Mouse (Mus musculus): ENCODE results near the gene Galk2. TPM values are rescaled to one million over a fixed set of nuclear protein-coding genes. Genes with fewer than 3 reads are reported as not detected.

Gene Galk2
- polyA plus RNA-seq, 1 experiment, result 10.6 TPM

GRCm38 (mm10) chr2:125938993-125939642 is 80.2 kb downstream of the Galk2 start:
- no peak overlapping the region for H3K27ac ChIP-seq (ENCODE audit: control insufficient read depth, insufficient read depth, low read depth, low read length)
- no peaks in the 10 kb centered on the region for H3K27me3 ChIP-seq (ENCODE audit: control insufficient read depth, insufficient read depth, low read length)
- no peaks in the 10 kb centered on the region for H3K4me1 ChIP-seq (ENCODE audit: control insufficient read depth, insufficient read depth, low read length)
- TF ChIP-seq POLR2A (IDR thresholded peaks at IDR 0.05; ENCODE audit: control insufficient read depth, low read depth, low read length) (no peak), CTCF (IDR thresholded peaks at IDR 0.05; ENCODE audit: control insufficient read depth, insufficient read depth, insufficient replicate concordance, low read depth, low read length) (no peak)
- H3K36me3 ChIP-seq (ENCODE audit: control insufficient read depth, insufficient read depth, low read length), result no peaks in the 10 kb centered on the region
- H3K4me3 ChIP-seq (ENCODE audit: control insufficient read depth, low read depth, low read length), result no peak overlapping the region

GRCm38 (mm10) chr2:125941111-125941785 is 82.3 kb downstream of the Galk2 start:
- TF ChIP-seq POLR2A (IDR thresholded peaks at IDR 0.05; ENCODE audit: control insufficient read depth, low read depth, low read length), result no peak
- no peak for TF ChIP-seq CTCF (IDR thresholded peaks at IDR 0.05; ENCODE audit: control insufficient read depth, insufficient read depth, insufficient replicate concordance, low read depth, low read length)
- Histone ChIP-seq H3K27ac (ENCODE audit: control insufficient read depth, insufficient read depth, low read depth, low read length) (no peak overlapping the region), H3K27me3 (ENCODE audit: control insufficient read depth, insufficient read depth, low read length) (no peaks in the 10 kb centered on the region), H3K4me3 (ENCODE audit: control insufficient read depth, low read depth, low read length) (no peak overlapping the region), H3K4me1 (ENCODE audit: control insufficient read depth, insufficient read depth, low read length) (no peaks in the 10 kb centered on the region), H3K36me3 (ENCODE audit: control insufficient read depth, insufficient read depth, low read length) (no peaks in the 10 kb centered on the region)

- Histone ChIP-seq H3K4me1 (ENCODE audit: control insufficient read depth, insufficient read depth, low read length) (no peaks in the 10 kb centered on the region), H3K27me3 (ENCODE audit: control insufficient read depth, insufficient read depth, low read length) (no peaks in the 10 kb centered on the region), H3K4me3 (ENCODE audit: control insufficient read depth, low read depth, low read length) (no peak overlapping the region), H3K27ac (ENCODE audit: control insufficient read depth, insufficient read depth, low read depth, low read length) (no peak overlapping the region), H3K36me3 (ENCODE audit: control insufficient read depth, insufficient read depth, low read length) (no peaks in the 10 kb centered on the region)
- TF ChIP-seq CTCF (IDR thresholded peaks at IDR 0.05; ENCODE audit: control insufficient read depth, insufficient read depth, insufficient replicate concordance, low read depth, low read length), result no peak
- TF ChIP-seq POLR2A (IDR thresholded peaks at IDR 0.05; ENCODE audit: control insufficient read depth, low read depth, low read length), result no peak
Observed at GRCm38 (mm10) chr2:125943301-125943700, 84.4 kb downstream of the Galk2 start.

GRCm38 (mm10) chr2:125948195-125948594 is 89.3 kb downstream of the Galk2 start:
- TF ChIP-seq CTCF (IDR thresholded peaks at IDR 0.05; ENCODE audit: control insufficient read depth, insufficient read depth, insufficient replicate concordance, low read depth, low read length) (no peak), POLR2A (IDR thresholded peaks at IDR 0.05; ENCODE audit: control insufficient read depth, low read depth, low read length) (no peak)
- no peaks in the 10 kb centered on the region for H3K4me1 ChIP-seq (ENCODE audit: control insufficient read depth, insufficient read depth, low read length)

GRCm38 (mm10) chr2:125968811-125969210 is 109.9 kb downstream of the Galk2 start:
- no peak overlapping the region for H3K4me3 ChIP-seq (ENCODE audit: control insufficient read depth, low read depth, low read length)
- no peaks in the 10 kb centered on the region for H3K36me3 ChIP-seq (ENCODE audit: control insufficient read depth, insufficient read depth, low read length)
- no peak overlapping the region for H3K27ac ChIP-seq (ENCODE audit: control insufficient read depth, insufficient read depth, low read depth, low read length)
- TF ChIP-seq CTCF (IDR thresholded peaks at IDR 0.05; ENCODE audit: control insufficient read depth, insufficient read depth, insufficient replicate concordance, low read depth, low read length), result no peak
- TF ChIP-seq POLR2A (IDR thresholded peaks at IDR 0.05; ENCODE audit: control insufficient read depth, low read depth, low read length), result no peak
- H3K27me3 ChIP-seq (ENCODE audit: control insufficient read depth, insufficient read depth, low read length), result no peaks in the 10 kb centered on the region
- H3K4me1 ChIP-seq (ENCODE audit: control insufficient read depth, insufficient read depth, low read length), result no peaks in the 10 kb centered on the region

More at GRCm38 (mm10) chr2:125948195-125948594, 89.3 kb downstream of the Galk2 start:
- no peaks in the 10 kb centered on the region for H3K27me3 ChIP-seq (ENCODE audit: control insufficient read depth, insufficient read depth, low read length)
- no peak overlapping the region for H3K27ac ChIP-seq (ENCODE audit: control insufficient read depth, insufficient read depth, low read depth, low read length)
- H3K4me3 ChIP-seq (ENCODE audit: control insufficient read depth, low read depth, low read length), result no peak overlapping the region
- H3K36me3 ChIP-seq (ENCODE audit: control insufficient read depth, insufficient read depth, low read length), result no peaks in the 10 kb centered on the region; the same call in 1 of the 2 replicates

- Histone ChIP-seq H3K27me3 (ENCODE audit: control insufficient read depth, insufficient read depth, low read length) (no peaks in the 10 kb centered on the region), H3K27ac (ENCODE audit: control insufficient read depth, insufficient read depth, low read depth, low read length) (no peak overlapping the region), H3K4me3 (ENCODE audit: control insufficient read depth, low read depth, low read length) (no peak overlapping the region), H3K4me1 (ENCODE audit: control insufficient read depth, insufficient read depth, low read length) (no peaks in the 10 kb centered on the region), H3K36me3 (ENCODE audit: control insufficient read depth, insufficient read depth, low read length) (no peaks in the 10 kb centered on the region)
- TF ChIP-seq CTCF (IDR thresholded peaks at IDR 0.05; ENCODE audit: control insufficient read depth, insufficient read depth, insufficient replicate concordance, low read depth, low read length), result no peak
- TF ChIP-seq POLR2A (IDR thresholded peaks at IDR 0.05; ENCODE audit: control insufficient read depth, low read depth, low read length), result no peak
Observed at GRCm38 (mm10) chr2:125973207-125973606, 114.3 kb downstream of the Galk2 start.

- H3K4me1 ChIP-seq (ENCODE audit: control insufficient read depth, insufficient read depth, low read length), result no peaks in the 10 kb centered on the region
Observed at GRCm38 (mm10) chr2:125975206-125975605, 116.3 kb downstream of the Galk2 start.

More at GRCm38 (mm10) chr2:125975206-125975605, 116.3 kb downstream of the Galk2 start:
- no peaks in the 10 kb centered on the region for H3K36me3 ChIP-seq (ENCODE audit: control insufficient read depth, insufficient read depth, low read length)
- no peaks in the 10 kb centered on the region for H3K27me3 ChIP-seq (ENCODE audit: control insufficient read depth, insufficient read depth, low read length)
- TF ChIP-seq POLR2A (IDR thresholded peaks at IDR 0.05; ENCODE audit: control insufficient read depth, low read depth, low read length) (no peak), CTCF (IDR thresholded peaks at IDR 0.05; ENCODE audit: control insufficient read depth, insufficient read depth, insufficient replicate concordance, low read depth, low read length) (no peak)
- H3K27ac ChIP-seq (ENCODE audit: control insufficient read depth, insufficient read depth, low read depth, low read length), result no peak overlapping the region
- no peak overlapping the region for H3K4me3 ChIP-seq (ENCODE audit: control insufficient read depth, low read depth, low read length)
